Mouse (Mus musculus) hindbrain, postnatal 0 days (tissue): Measurements from ENCODE around the gene Gm45713. TPM values are rescaled to one million over a fixed set of nuclear protein-coding genes. Genes with fewer than 3 reads are reported as not detected.
A peak's percentile ranks its signal among the peaks of the same experiment; 100 is the strongest.
"Not testable (repeated sequence)": the region's sequence is repeated elsewhere in the genome, so short reads cannot be mapped to it uniquely, and the experiment has no call there.

Experiments
- ATAC-seq: fragments of 200-750 bp; cut with Nextera tagmentation; 2 replicates; pipeline ENCODE4 v1.8.0; 2017; ENCODE audit warnings: mild to moderate bottlenecking, moderate TSS enrichment, moderate library complexity
- DNase-seq: peaks from one replicate; pipeline ENCODE4 v3.0.0-alpha.2; 2015; ENCODE audit warnings: low spot score
- H3K27ac ChIP-seq: fragments of 300-500 bp; sonication (generic); 2 replicates; pipeline ENCODE4 v1.5.1; 2014; ENCODE audit warnings: mild to moderate bottlenecking
- H3K27me3 ChIP-seq: fragments of 300-500 bp; sonication (generic); 2 replicates; pipeline ENCODE4 v1.6.1; 2014; ENCODE audit warnings: low read length, mixed read lengths; ENCODE audit not compliant: insufficient read depth
- H3K36me3 ChIP-seq: fragments of 300-500 bp; sonication (generic); 2 replicates; pipeline ENCODE4 v1.6.1; 2014; ENCODE audit warnings: low read length, mixed read lengths; ENCODE audit not compliant: insufficient read depth
- H3K4me1 ChIP-seq: fragments of 300-500 bp; sonication (generic); 2 replicates; pipeline ENCODE4 v1.6.1; 2014; ENCODE audit warnings: antibody characterized with exemption, low read length, mixed read lengths; ENCODE audit not compliant: insufficient read depth
- H3K4me2 ChIP-seq: fragments of 300-500 bp; sonication (generic); 2 replicates; pipeline ENCODE4 v1.6.1; 2014; ENCODE audit warnings: low read depth, mild to moderate bottlenecking, low read length, moderate library complexity, mixed read lengths
- H3K4me3 ChIP-seq: fragments of 300-500 bp; sonication (generic); 2 replicates; pipeline ENCODE4 v1.5.1; 2014; ENCODE audit warnings: low read length
- H3K9ac ChIP-seq: fragments of 300-500 bp; sonication (generic); replicated peaks from 2 replicates; pipeline ENCODE4 v1.6.1; 2014; ENCODE audit warnings: mild to moderate bottlenecking, low read length, moderate library complexity, mixed read lengths
- H3K9me3 ChIP-seq: fragments of 300-500 bp; sonication (generic); 2 replicates; pipeline ENCODE4 v1.6.1; 2016; ENCODE audit warnings: low read length, mixed read lengths
- CTCF ChIP-seq: IDR thresholded peaks from 2 replicates; pipeline ENCODE4 v1.5.1; 2016; ENCODE audit warnings: antibody characterized with exemption, control low read depth, low read depth
- WGBS: fragments of 180-500 bp; shearing (Covaris S2); extraction: QIAGEN DNeasy Blood & Tissue Kit; methylation state at CpG from one replicate; pipeline ENCODE4 v1.1.7; 2014; 5-methylcytosine and 5-hydroxymethylcytosine counted together
- polyA plus RNA-seq: library from polyadenylated mRNA; unstranded; fragments of >200 nt; fragmentation: Nextera tagmentation; extraction: Ambion mirVana; gene quantifications from 2 replicates; pipeline ENCODE4 v1.2.1, GENCODE M21; 2015
- total RNA-seq: library from RNA; depleted of rRNA; stranded (reverse); fragments of >200 nt; gene quantifications from 2 replicates; pipeline ENCODE4 v1.2.3, GENCODE M21; 2014

The Gm45713 gene
- total and polyA plus RNA-seq, 2 experiments from 2014 or later = 0.15 TPM; not detected in 1

GRCm38 (mm10) chr7:45126147-45126843 lies 9.7 kb downstream of the Gm45713 start:
- peak overlapping the region; percentile 99; the same call in 1 of the 2 replicates for H3K9ac ChIP-seq
- H3K9me3 ChIP-seq = no peaks in the 10 kb centered on the region
- H3K4me1 ChIP-seq = peaks cover 14% of the 10 kb centered on the region

GRCm38 (mm10) chr7:45125649-45126048 lies 10.4 kb downstream of the Gm45713 start:
- H3K9ac ChIP-seq, H3K4me2 ChIP-seq, H3K27me3 ChIP-seq, H3K9me3 ChIP-seq, DNase-seq, ATAC-seq, H3K4me3 ChIP-seq, H3K27ac ChIP-seq: not testable (repeated sequence)
- 65% methylated on average over 5 of the region's 5 CpGs for WGBS
- Histone ChIP-seq H3K4me1 (peaks cover 14% of the 10 kb centered on the region), H3K36me3 (peaks cover 49% of the 10 kb centered on the region)

More at GRCm38 (mm10) chr7:45126147-45126843, 9.7 kb downstream of the Gm45713 start:
- Histone ChIP-seq H3K4me3 (no peak overlapping the region), H3K4me2 (peak overlapping the region; percentile 93; the same call in 1 of the 2 replicates), H3K36me3 (peaks cover 43% of the 10 kb centered on the region), H3K27me3 (no peaks in the 10 kb centered on the region), H3K27ac (no peak overlapping the region)
- WGBS = 76% methylated on average over 17 of the region's 17 CpGs
- ATAC-seq (no peak), DNase-seq (no peak)
- no peak for TF ChIP-seq CTCF

GRCm38 (mm10) chr7:45125144-45125600 lies 10.9 kb downstream of the Gm45713 start:
- Histone ChIP-seq H3K27me3 (no peaks in the 10 kb centered on the region), H3K9me3 (no peaks in the 10 kb centered on the region), H3K4me1 (peaks cover 14% of the 10 kb centered on the region), H3K36me3 (peaks cover 53% of the 10 kb centered on the region), H3K9ac (no peak overlapping the region), H3K4me2 (no peak overlapping the region), H3K27ac (peak overlapping the region; percentile 80), H3K4me3 (no peak overlapping the region)
- TF ChIP-seq CTCF = no peak
- DNase-seq (peak; percentile 49), ATAC-seq (no peak)
- WGBS = 20% methylated on average over 7 of the region's 7 CpGs

DNA sequence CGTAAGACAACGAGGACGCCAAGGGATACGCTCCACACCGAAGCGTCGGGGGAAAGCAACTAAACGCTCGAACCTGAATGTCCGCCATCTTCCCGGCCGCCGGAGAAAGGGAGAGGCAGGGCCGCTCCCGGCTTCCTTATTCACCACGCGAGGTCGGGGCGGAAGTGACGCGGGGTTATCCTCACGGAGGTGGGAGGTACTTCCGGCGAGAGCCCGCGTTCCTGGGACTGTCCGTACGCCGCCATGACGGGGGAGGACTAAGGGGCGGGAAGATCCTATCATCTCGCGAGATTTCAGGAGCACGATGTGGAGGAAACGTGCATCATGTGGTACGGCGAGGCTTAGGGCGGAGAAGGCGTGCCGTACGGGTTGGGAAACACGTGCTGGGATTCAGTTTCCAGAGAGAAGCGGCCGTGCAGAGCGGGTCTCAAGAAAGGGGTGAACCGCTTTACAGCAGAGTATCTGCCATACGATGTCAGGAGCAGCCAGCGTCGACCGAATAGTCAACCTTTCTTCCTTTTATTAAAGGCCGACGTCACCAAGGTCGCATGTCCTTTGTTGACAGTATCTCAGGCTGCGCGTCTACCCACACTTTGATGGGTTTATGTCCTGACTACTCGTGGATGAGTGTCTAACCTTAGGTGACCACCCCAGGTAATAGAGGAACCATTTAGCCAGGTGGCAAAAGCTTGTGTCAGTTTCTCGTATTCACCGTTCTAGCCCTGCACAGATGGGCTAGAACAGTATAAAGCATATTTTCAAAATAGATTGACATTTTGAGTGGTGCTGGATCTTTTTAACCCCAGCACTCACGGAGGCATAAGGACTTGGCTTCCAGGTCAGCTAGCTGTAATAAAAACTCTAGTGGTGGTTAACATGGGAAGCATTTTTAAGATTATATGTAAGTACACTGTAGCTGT lies 11.5 kb downstream of the Gm45713 start, which contains the start of gene Rps11:
Gene Rps11 (minus strand): TSS at position 216 of the 920 bp plus-strand sequence.
- Histone ChIP-seq H3K27me3 (no peaks in the 10 kb centered on the region), H3K4me1 (peaks cover 14% of the 10 kb centered on the region), H3K27ac (peak within 1 kb of the TSS; percentile 87), H3K9ac (peak within 1 kb of the TSS; percentile 78), H3K36me3 (peaks cover 59% of the 10 kb centered on the region), H3K4me2 (peak within 1 kb of the TSS; percentile 96), H3K9me3 (no peaks in the 10 kb centered on the region), H3K4me3 (peak within 1 kb of the TSS; percentile 64)
- ATAC-seq (peak; percentile 88), DNase-seq (peak; percentile 100)
- 1% methylated on average over 59 of the region's 59 CpGs for WGBS
- peak; percentile 34 for TF ChIP-seq CTCF

DNA sequence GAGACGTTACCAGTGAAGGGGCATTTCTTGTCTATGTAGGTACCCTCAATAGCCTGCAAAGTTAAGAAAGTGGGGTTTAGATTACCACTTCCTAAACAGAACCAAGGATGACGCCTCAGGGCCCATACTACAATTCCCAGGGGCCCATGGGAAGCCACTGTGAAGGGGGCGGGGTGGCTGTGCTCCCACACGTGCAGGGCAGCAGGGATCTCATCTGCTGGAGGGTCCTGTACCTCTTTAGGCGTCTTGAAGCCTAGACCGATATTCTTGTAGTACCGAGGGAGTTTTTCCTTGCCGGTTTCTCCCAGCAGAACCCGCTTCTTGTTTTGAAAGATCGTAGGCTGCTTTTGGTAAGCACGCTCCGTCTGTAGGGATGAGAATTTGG lies 12.9 kb downstream of the Gm45713 start:
- no peaks in the 10 kb centered on the region for H3K9me3 ChIP-seq
- TF ChIP-seq CTCF = no peak
- ATAC-seq (no peak), DNase-seq (peak; percentile 46)
- H3K27me3 ChIP-seq = no peaks in the 10 kb centered on the region
- H3K4me3 ChIP-seq = peak overlapping the region; percentile 64
- peak overlapping the region; percentile 87; the same call in 1 of the 2 replicates for H3K27ac ChIP-seq
- H3K36me3 ChIP-seq = peaks cover 69% of the 10 kb centered on the region
- H3K4me2 ChIP-seq = peak overlapping the region; percentile 96
- WGBS = 22% methylated on average over 12 of the region's 12 CpGs
- H3K9ac ChIP-seq = peak overlapping the region; percentile 78
- H3K4me1 ChIP-seq = peaks cover 14% of the 10 kb centered on the region

DNA sequence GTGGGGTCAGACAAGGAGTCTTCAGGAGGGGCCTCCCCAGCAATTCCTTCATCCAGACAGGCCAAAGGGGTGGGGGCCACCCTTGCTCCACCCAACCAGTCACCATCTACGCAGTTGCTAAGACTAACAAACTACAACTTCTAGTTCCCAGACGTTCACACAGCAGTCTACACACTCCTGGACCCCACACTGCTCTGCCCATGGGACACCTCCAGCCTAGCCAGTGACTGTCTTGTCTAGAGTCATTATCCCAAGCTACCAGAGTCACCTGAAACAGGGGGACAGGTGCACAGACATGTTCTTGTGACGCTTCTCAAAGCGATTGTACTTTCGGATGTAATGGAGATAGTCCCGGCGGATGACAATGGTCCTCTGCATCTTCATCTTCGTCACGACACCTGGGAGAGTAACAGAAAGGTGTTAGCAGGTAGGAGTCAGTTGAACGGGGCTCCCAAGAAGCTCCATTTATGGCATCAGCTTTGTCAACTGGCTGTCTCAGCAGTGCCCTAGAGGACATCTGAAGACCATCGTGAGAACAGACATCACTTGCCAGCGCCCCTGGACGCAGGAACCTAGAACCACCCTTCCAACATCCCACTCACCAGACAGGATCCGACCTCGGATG lies 13.4 kb downstream of the Gm45713 start:
- Histone ChIP-seq H3K4me2 (peak overlapping the region; percentile 96), H3K4me3 (peak overlapping the region; percentile 64), H3K4me1 (peaks cover 14% of the 10 kb centered on the region), H3K9me3 (no peaks in the 10 kb centered on the region), H3K36me3 (peaks cover 70% of the 10 kb centered on the region), H3K9ac (peak overlapping the region; percentile 78; the same call in 1 of the 2 replicates), H3K27me3 (no peaks in the 10 kb centered on the region), H3K27ac (0 out of 2 replicates have a peak overlapping the region, but pooled peaks have one; percentile 87)
- DNase-seq (no peak), ATAC-seq (no peak)
- WGBS = 83% methylated on average over 15 of the region's 15 CpGs
- TF ChIP-seq CTCF = no peak
